10 mouse cellular contexts compared by ENCODE assay signal in the genomic region with DNA sequence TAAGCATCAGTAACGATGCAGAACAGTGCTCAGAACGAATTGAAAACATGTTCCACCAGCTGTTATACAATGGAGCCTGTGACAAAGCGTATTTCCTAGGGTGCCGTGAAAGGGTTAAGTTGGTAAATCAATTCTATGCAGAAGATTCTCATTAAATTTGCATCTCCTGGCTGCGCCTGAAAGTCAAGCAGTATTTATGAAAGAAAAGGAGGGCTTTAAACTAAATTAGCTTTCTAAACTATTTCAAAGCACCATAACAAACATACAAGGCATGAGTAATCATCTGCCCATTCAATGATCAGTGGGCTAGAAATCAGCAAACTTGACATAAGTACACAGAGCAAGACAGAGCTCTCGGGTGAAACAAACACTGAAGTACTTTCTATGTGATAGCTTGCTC. TPM values are rescaled to one million over a fixed set of nuclear protein-coding genes. Genes with fewer than 3 reads are reported as not detected.
DNase-seq lines count a peak whose midpoint lies in the region; ATAC-seq and TF ChIP-seq lines count a peak whose summit lies in the region.
"Had no signal": no experiment of that assay in that cellular context is flagged by ENCODE, and none has a peak within 500 bp of the region (broad histone marks: within the 10 kb centered on the region; RNA-seq: fewer than 3 reads in every experiment).

No protein-coding gene starts in this region.

- no peak overlapping the region for H3K4me3 ChIP-seq in heart, embryonic 13.5 days
- H3K4me3 ChIP-seq in midbrain, embryonic 13.5 days (replicated peaks) = peak overlapping the region; percentile 19
- no peak overlapping the region; the same call in 1 of the 2 replicates for H3K4me3 ChIP-seq in midbrain, embryonic 10.5 days
- peak overlapping the region; percentile 22; the same call in 1 of the 2 replicates for H3K4me3 ChIP-seq in liver, embryonic 12.5 days
- no peak overlapping the region for H3K4me3 ChIP-seq in stomach, postnatal 0 days (ENCODE audit: low read depth, low read length)

- peak overlapping the region; percentile 50 for H3K4me2 ChIP-seq in heart, embryonic 13.5 days
- H3K4me2 ChIP-seq in midbrain, embryonic 13.5 days (replicated peaks) = peak overlapping the region; percentile 46
- H3K4me2 ChIP-seq in liver, embryonic 12.5 days = peak overlapping the region; percentile 96
- 0 out of 2 replicates have a peak overlapping the region, but pooled peaks have one; percentile 5 for H3K4me2 ChIP-seq in stomach, postnatal 0 days (replicated peaks; ENCODE audit: low read depth)

- DNase-seq in heart, adult 9 months (ENCODE audit: low spot score in 2 of 2) = no peak
- DNase-seq in midbrain, embryonic 10.5 days (ENCODE audit: low spot score) = no peak
- DNase-seq in stomach, postnatal 0 days (ENCODE audit: low spot score) = no peak
- no peak for DNase-seq in left cerebral cortex, postnatal 36 days (ENCODE audit: low spot score in 2 of 2)
- no peak for DNase-seq in layer of hippocampus, adult 9-11 months
- DNase-seq: kidney, adult 18-20 months; right cerebral cortex, postnatal 25 days had no signal

- intact Hi-C loops in left cerebral cortex, postnatal 36 days (cut with DNase I) = no loop called here

- H3K9me3 ChIP-seq in heart, embryonic 13.5 days = no peaks in the 10 kb centered on the region
- H3K9me3 ChIP-seq in midbrain, embryonic 13.5 days = no peaks in the 10 kb centered on the region
- no peaks in the 10 kb centered on the region for H3K9me3 ChIP-seq in midbrain, embryonic 10.5 days (replicated peaks)
- no peaks in the 10 kb centered on the region for H3K9me3 ChIP-seq in liver, embryonic 12.5 days (replicated peaks)
- no peaks in the 10 kb centered on the region for H3K9me3 ChIP-seq in stomach, postnatal 0 days (ENCODE audit: control insufficient read depth, low read length)

- TF ChIP-seq EP300 in stomach, postnatal 0 days (optimal IDR thresholded peaks at IDR 0.05) = no peak

- H3K27me3 ChIP-seq in heart, embryonic 13.5 days (replicated peaks) = no peaks in the 10 kb centered on the region
- H3K27me3 ChIP-seq in midbrain, embryonic 13.5 days = peaks cover 4% of the 10 kb centered on the region; the same call in 1 of the 2 replicates
- H3K27me3 ChIP-seq in midbrain, embryonic 10.5 days (ENCODE audit: low read depth, poor library complexity, severe bottlenecking) = peaks cover 17% of the 10 kb centered on the region
- H3K27me3 ChIP-seq in liver, embryonic 12.5 days (replicated peaks) = no peaks in the 10 kb centered on the region
- H3K27me3 ChIP-seq in stomach, postnatal 0 days (ENCODE audit: control insufficient read depth, insufficient read depth, low read length) = no peaks in the 10 kb centered on the region

- no peak overlapping the region for H3K9ac ChIP-seq in heart, embryonic 13.5 days
- H3K9ac ChIP-seq in midbrain, embryonic 13.5 days (replicated peaks) = no peak overlapping the region
- H3K9ac ChIP-seq in liver, embryonic 12.5 days = no peak overlapping the region
- H3K9ac ChIP-seq in stomach, postnatal 0 days (ENCODE audit: low read length) = no peak overlapping the region

- no peak for TF ChIP-seq CTCF in stomach, postnatal 0 days (IDR thresholded peaks at IDR 0.05; ENCODE audit: low read depth)

- H3K36me3 ChIP-seq in heart, embryonic 13.5 days = peaks cover 19% of the 10 kb centered on the region
- H3K36me3 ChIP-seq in midbrain, embryonic 13.5 days = peaks cover 11% of the 10 kb centered on the region; the same call in 1 of the 2 replicates
- no peaks in the 10 kb centered on the region for H3K36me3 ChIP-seq in midbrain, embryonic 10.5 days
- H3K36me3 ChIP-seq in liver, embryonic 12.5 days = peaks cover 39% of the 10 kb centered on the region
- no peaks in the 10 kb centered on the region; the same call in 1 of the 2 replicates for H3K36me3 ChIP-seq in stomach, postnatal 0 days (ENCODE audit: control insufficient read depth, insufficient read depth, low read length)

- no peak overlapping the region for H3K27ac ChIP-seq in heart, embryonic 13.5 days (replicated peaks)
- no peak overlapping the region for H3K27ac ChIP-seq in midbrain, embryonic 13.5 days
- H3K27ac ChIP-seq in midbrain, embryonic 10.5 days (replicated peaks) = no peak overlapping the region
- 0 out of 2 replicates have a peak overlapping the region, but pooled peaks have one; percentile 11 for H3K27ac ChIP-seq in liver, embryonic 12.5 days
- no peak overlapping the region for H3K27ac ChIP-seq in stomach, postnatal 0 days (replicated peaks)

- 79% methylated on average over 6 of the region's 6 CpGs for WGBS in heart, embryonic 13.5 days
- WGBS in midbrain, embryonic 13.5 days = 36% methylated on average over 6 of the region's 6 CpGs
- WGBS in midbrain, embryonic 10.5 days = 77% methylated on average over 6 of the region's 6 CpGs
- 79% methylated on average over 6 of the region's 6 CpGs for WGBS in liver, embryonic 12.5 days (ENCODE audit: insufficient replicate concordance)
- 63% methylated on average over 6 of the region's 6 CpGs for WGBS in stomach, postnatal 0 days

- no peak for ATAC-seq in heart, embryonic 13.5 days (ENCODE audit: extremely low read depth, insufficient number of reproducible peaks, low FRiP score, low TSS enrichment)
- ATAC-seq in midbrain, embryonic 13.5 days = no peak
- ATAC-seq in liver, embryonic 12.5 days = no peak
- ATAC-seq in stomach, postnatal 0 days (ENCODE audit: low FRiP score, low TSS enrichment) = no peak

- peaks cover 51% of the 10 kb centered on the region for H3K4me1 ChIP-seq in heart, embryonic 13.5 days
- peaks cover 32% of the 10 kb centered on the region for H3K4me1 ChIP-seq in midbrain, embryonic 13.5 days (replicated peaks)
- H3K4me1 ChIP-seq in midbrain, embryonic 10.5 days = peaks cover 28% of the 10 kb centered on the region
- peaks cover 71% of the 10 kb centered on the region for H3K4me1 ChIP-seq in liver, embryonic 12.5 days
- no peaks in the 10 kb centered on the region for H3K4me1 ChIP-seq in stomach, postnatal 0 days (replicated peaks; ENCODE audit: control insufficient read depth, insufficient read depth)

RNA-seq across cellular contexts. Expression of a gene that starts 18.3 kb away (rescaled TPM):
- 6.2 and 8.3 TPM in 2 replicates for polyA plus RNA-seq in heart, embryonic 13.5 days (2015; fragmentation: Nextera tagmentation; extraction: Ambion mirVana)
- 5.9 and 7.8 TPM in 2 replicates for polyA plus RNA-seq in midbrain, embryonic 13.5 days (2015; fragmentation: Nextera tagmentation; extraction: Ambion mirVana)
- 3.4 and 4.2 TPM in 2 replicates for polyA plus RNA-seq in midbrain, embryonic 10.5 days (2016; fragmentation: Nextera tagmentation; extraction: Ambion mirVana)
- polyA plus RNA-seq in liver, embryonic 12.5 days (2016; fragmentation: Nextera tagmentation; extraction: Ambion mirVana) = 21.3 and 24.0 TPM in 2 replicates
- 4.4 and 6.2 TPM in 2 replicates for polyA plus RNA-seq in stomach, postnatal 0 days (2015; fragmentation: Nextera tagmentation; extraction: Ambion mirVana)
- 10 to 100 TPM; 82.6 to 86.6 TPM for total RNA-seq in left cerebral cortex, postnatal 36 days (2021)

Comparison
In these comparisons a context has a peak if more than half of its experiments do, and no peak if none do; other contexts are left out.
1. H3K4me3 ChIP-seq: peak in midbrain, embryonic 13.5 days (single experiment) and liver, embryonic 12.5 days (single experiment); none in heart, embryonic 13.5 days (single experiment), midbrain, embryonic 10.5 days (single experiment) and stomach, postnatal 0 days (single experiment).
2. H3K4me2 ChIP-seq: peak in every context shown above with its lines; median percentile 96 in liver, embryonic 12.5 days; 50 in heart, embryonic 13.5 days; 46 in midbrain, embryonic 13.5 days; 5 in stomach, postnatal 0 days.